Mouse (Mus musculus) kidney, adult 2 months (tissue): ENCODE measurements around the gene Gm27021.

Experiments used
- CTCF ChIP-seq: fragments of 200-500 bp; conservative IDR thresholded peaks from 2 replicates; pipeline ENCODE4 v1.5.1; 2011; ENCODE audit warnings: low read depth, mild to moderate bottlenecking, control low read depth, low read length, moderate library complexity, mixed read lengths; ENCODE audit not compliant: insufficient read depth, insufficient read length
- POLR2A ChIP-seq: fragments of 200-500 bp; IDR thresholded peaks from one replicate; pipeline ENCODE4 v1.6.1; 2011; ENCODE audit warnings: low read depth, low read length, control low read depth

DNA sequence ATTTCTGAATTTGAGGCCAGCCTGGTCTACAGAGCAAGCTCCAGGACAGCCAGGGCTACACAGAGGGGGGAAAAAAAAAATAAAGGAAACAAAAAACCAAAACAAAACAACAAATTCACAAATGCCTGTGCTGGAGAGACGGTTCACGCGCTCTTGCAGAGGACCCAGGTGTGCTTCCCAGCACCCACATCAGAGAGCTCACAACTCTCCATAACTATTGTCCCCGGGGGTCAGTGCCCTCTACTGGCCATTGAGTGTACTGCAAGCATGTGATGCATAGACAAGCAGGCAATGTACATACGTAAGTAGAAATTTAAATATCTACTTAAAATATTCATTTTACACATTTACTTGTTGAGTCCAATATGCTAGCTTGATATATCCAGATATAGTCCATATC, 73.3 kb downstream of the Gm27021 start:
- TF ChIP-seq CTCF, result peak; percentile 48
- TF ChIP-seq POLR2A, result no peak
